Mouse (Mus musculus) limb, embryonic 14.5 days (tissue): Measurements from ENCODE around the gene Ndufa4l2. TPM values are rescaled to one million over a fixed set of nuclear protein-coding genes. Genes with fewer than 3 reads are reported as not detected.

ENCODE experiments used
- ATAC-seq: fragments of 200-750 bp; cut with Nextera tagmentation; 2 replicates; pipeline ENCODE4 v1.8.0; 2017; ENCODE audit warnings: low read depth, moderate number of reproducible peaks, moderate TSS enrichment; ENCODE audit not compliant: low FRiP score
- DNase-seq: peaks from one replicate; pipeline ENCODE4 v3.0.0-alpha.2; 2015; ENCODE audit warnings: low spot score
- H3K27ac ChIP-seq: fragments of 300-500 bp; sonication (generic); replicated peaks from 2 replicates; pipeline ENCODE4 v1.5.1; 2014; ENCODE audit warnings: low read depth, mild to moderate bottlenecking, low read length, moderate library complexity, mixed read lengths
- H3K27me3 ChIP-seq: fragments of 300-500 bp; sonication (generic); 2 replicates; pipeline ENCODE4 v1.6.1; 2014; ENCODE audit warnings: low read length, mixed read lengths; ENCODE audit not compliant: control insufficient read depth, insufficient read depth
- H3K36me3 ChIP-seq: fragments of 300-500 bp; sonication (generic); 2 replicates; pipeline ENCODE4 v1.6.1; 2014; ENCODE audit warnings: mild to moderate bottlenecking, low read length, moderate library complexity, mixed read lengths; ENCODE audit not compliant: control insufficient read depth, insufficient read depth
- H3K4me1 ChIP-seq: fragments of 300-500 bp; sonication (generic); 2 replicates; pipeline ENCODE4 v1.6.1; 2014; ENCODE audit warnings: antibody characterized with exemption, low read length, mixed read lengths; ENCODE audit not compliant: control insufficient read depth, insufficient read depth
- H3K4me2 ChIP-seq: fragments of 300-500 bp; sonication (generic); replicated peaks from 2 replicates; pipeline ENCODE4 v1.6.1; 2014; ENCODE audit warnings: low read depth, mild to moderate bottlenecking, low read length, moderate library complexity; ENCODE audit not compliant: severe bottlenecking
- H3K4me3 ChIP-seq: fragments of 300-500 bp; sonication (generic); replicated peaks from 2 replicates; pipeline ENCODE4 v1.5.1; 2014; ENCODE audit warnings: low read length
- H3K9ac ChIP-seq: fragments of 300-500 bp; sonication (generic); 2 replicates; pipeline ENCODE4 v1.6.1; 2014; ENCODE audit warnings: mild to moderate bottlenecking, low read depth, low read length, moderate library complexity; ENCODE audit not compliant: severe bottlenecking
- H3K9me3 ChIP-seq: fragments of 300-500 bp; sonication (generic); 2 replicates; pipeline ENCODE4 v1.6.1; 2016; ENCODE audit warnings: low read length; ENCODE audit not compliant: control insufficient read depth
- POLR2A ChIP-seq: fragments of 200-500 bp; IDR thresholded peaks from 2 replicates; pipeline ENCODE4 v1.8.0; 2012; ENCODE audit warnings: inconsistent platforms, mild to moderate bottlenecking, moderate library complexity, borderline replicate concordance; ENCODE audit not compliant: insufficient read depth, insufficient read length; ENCODE audit errors: extremely low read depth
- WGBS: fragments of 180-500 bp; shearing (Covaris S2); extraction: QIAGEN DNeasy Blood & Tissue Kit; methylation state at CpG from one replicate; pipeline ENCODE4 v1.1.7; 2014; 5-methylcytosine and 5-hydroxymethylcytosine counted together
- polyA plus RNA-seq, 2 experiments: library from polyadenylated mRNA; depleted of rRNA in 1 of 2; stranded (reverse) in 1 of 2; unstranded in 1 of 2; fragments of >200 nt; fragmentation: Nextera tagmentation in 1 of 2; extraction: Ambion mirVana in 1 of 2; gene quantifications; 2 replicates each; pipeline versions ENCODE4 v1.2.1 to v1.2.3; 2012 to 2014

The Ndufa4l2 gene
- polyA plus RNA-seq, 2 experiments, result 36.9 to 62.9 TPM

DNA sequence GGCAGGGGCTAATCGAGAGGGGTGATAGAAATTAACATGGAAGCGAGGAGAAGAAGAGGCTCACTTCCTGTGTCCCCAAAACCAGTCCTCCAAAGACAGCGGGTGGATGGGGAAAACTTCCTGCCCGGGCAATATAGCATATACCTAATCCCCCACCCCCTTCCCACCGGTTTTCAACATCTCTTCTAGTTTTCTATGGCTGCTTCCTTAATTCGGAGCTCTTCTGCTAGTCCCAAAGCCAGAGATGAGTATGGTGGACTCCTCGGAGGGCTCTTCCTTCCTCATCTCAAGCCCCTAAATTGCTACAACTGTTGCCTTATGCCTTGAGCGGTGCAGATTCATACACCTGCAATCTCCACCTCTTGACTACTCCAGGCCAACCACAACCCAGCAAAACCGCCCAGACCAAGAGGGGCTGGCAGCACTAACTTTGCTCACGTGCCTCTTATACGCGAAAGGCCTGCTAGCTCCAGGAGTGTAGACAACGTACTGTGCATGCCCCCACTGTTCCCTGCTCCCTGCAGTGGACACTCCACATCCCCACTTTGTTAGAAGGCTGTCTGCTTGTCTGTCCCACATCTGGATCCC, 562 bp upstream of the Ndufa4l2 start:
- H3K9me3 ChIP-seq, result no peaks in the 10 kb centered on the region
- no peak for TF ChIP-seq POLR2A
- peak overlapping the region; percentile 46; the same call in 1 of the 2 replicates for H3K4me3 ChIP-seq
- peaks cover 65% of the 10 kb centered on the region for H3K27me3 ChIP-seq
- WGBS, result 13% methylated on average over 13 of the region's 13 CpGs
- no peak overlapping the region for H3K27ac ChIP-seq
- peak overlapping the region; percentile 7; the same call in 1 of the 2 replicates for H3K4me2 ChIP-seq
- DNase-seq (no peak), ATAC-seq (no peak)
- H3K4me1 ChIP-seq, result peaks cover 46% of the 10 kb centered on the region
- peaks cover 18% of the 10 kb centered on the region for H3K36me3 ChIP-seq
- H3K9ac ChIP-seq, result no peak overlapping the region

DNA sequence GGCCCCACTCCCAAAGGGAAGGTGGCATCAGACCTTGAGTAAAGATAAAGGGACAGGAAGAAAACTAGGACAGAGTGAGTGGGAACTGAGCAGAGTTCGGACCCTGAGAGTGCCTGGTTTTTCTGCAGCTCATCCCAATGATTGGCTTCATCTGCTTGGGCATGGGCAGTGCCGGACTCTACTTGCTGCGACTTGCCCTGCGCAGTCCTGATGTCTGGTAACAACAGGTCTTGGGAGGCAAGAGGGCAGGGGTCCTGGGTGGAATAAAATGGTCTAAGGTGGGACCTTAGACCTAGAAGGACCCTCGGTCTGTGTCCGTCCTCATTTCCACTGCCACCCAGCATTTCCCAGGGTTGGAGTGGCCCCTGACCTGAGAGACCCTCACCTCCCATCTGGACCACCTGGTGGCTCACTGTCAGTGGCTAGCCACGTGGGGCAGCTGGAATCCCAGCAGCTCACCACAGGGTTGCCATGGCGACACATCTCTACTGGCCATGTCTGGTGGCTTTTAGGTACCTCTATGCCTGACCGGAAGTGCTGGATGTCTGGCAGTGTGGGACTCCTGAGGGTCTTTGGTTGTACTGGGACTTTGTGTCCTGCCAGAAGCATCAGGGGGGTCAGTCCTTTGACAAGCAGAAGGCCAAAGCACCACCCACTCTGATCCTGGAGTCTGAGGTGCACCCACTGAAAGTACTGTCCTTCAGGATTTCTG, 660 bp downstream of the Ndufa4l2 start:
- DNase-seq (no peak), ATAC-seq (no peak)
- no peaks in the 10 kb centered on the region for H3K9me3 ChIP-seq
- H3K36me3 ChIP-seq, result peaks cover 26% of the 10 kb centered on the region
- 0 out of 2 replicates have a peak overlapping the region, but pooled peaks have one; percentile 8 for H3K4me3 ChIP-seq
- H3K4me2 ChIP-seq, result peak overlapping the region; percentile 9; the same call in 1 of the 2 replicates
- H3K9ac ChIP-seq, result no peak overlapping the region
- no peak overlapping the region for H3K27ac ChIP-seq
- peaks cover 36% of the 10 kb centered on the region for H3K4me1 ChIP-seq
- H3K27me3 ChIP-seq, result peaks cover 53% of the 10 kb centered on the region
- 26% methylated on average over 9 of the region's 9 CpGs for WGBS
- no peak for TF ChIP-seq POLR2A

DNA sequence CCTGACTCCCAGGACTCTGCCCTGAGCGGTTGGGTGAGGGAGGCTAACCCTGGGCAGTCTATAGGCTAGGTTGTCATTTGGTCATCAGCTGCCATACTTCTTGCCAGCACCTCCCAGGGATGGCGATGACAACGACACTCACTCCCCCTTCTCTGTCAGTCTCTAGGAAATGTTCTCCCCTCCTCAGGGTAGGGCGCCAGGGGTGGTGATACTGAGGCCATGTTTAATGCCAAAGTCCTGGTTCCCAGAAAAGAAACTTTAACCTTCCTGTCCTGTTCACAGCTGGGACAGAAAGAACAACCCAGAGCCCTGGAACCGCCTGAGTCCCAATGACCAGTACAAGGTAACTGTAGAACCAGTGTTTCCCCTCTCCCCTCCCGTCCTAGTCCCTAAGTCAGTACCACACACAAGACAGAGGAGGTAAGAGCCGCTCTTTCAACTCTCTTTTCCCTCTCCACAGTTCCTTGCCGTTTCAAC, 1.3 kb downstream of the Ndufa4l2 start:
- peaks cover 26% of the 10 kb centered on the region for H3K36me3 ChIP-seq
- peak overlapping the region; percentile 46; the same call in 1 of the 2 replicates for H3K9ac ChIP-seq
- H3K4me2 ChIP-seq, result peak overlapping the region; percentile 41; the same call in 1 of the 2 replicates
- H3K27me3 ChIP-seq, result peaks cover 48% of the 10 kb centered on the region
- H3K27ac ChIP-seq, result no peak overlapping the region
- no peak for TF ChIP-seq POLR2A
- no peak for DNase-seq
- peaks cover 36% of the 10 kb centered on the region for H3K4me1 ChIP-seq
- 25% methylated on average over 8 of the region's 8 CpGs for WGBS
- H3K9me3 ChIP-seq, result no peaks in the 10 kb centered on the region
- no peak overlapping the region for H3K4me3 ChIP-seq
- no peak for ATAC-seq

DNA sequence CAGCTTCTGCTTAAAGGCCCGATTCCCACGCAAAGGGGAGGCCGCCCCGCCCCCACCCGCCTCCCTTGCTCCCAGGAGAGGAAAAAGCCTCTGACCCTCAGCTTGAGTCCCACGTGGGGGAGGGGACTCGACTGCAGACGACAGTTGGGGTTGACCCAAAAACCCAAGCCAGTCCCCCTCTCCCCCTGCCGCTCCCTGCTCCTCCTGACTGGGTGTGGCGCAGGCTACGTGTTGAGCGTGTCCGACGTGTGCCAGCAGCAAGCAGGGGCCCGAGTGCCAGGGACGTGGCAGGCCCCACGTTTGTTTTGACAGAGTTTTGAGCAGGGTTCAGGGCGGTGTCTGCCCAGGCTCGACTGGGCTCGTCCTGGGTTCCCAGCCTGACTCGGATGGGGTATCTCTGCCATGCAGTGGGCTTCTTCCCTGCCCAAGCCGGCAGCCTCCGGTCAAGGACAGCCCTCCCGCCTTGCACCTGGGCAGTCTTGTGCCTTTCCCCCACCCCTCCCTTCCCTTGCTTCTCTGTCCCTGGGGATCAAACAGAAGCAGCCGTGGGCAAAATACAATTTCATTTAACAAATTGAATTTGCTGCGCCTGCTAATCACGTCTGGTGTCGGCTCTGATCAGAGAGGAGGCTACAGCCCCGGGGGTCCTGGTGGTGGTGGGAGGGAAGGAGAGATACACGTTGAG, 2.0 kb downstream of the Ndufa4l2 start:
- H3K4me1 ChIP-seq, result peaks cover 41% of the 10 kb centered on the region
- peaks cover 41% of the 10 kb centered on the region for H3K27me3 ChIP-seq
- peak overlapping the region; percentile 46 for H3K9ac ChIP-seq
- peaks cover 26% of the 10 kb centered on the region for H3K36me3 ChIP-seq
- peak; percentile 58 for DNase-seq
- H3K4me2 ChIP-seq, result peak overlapping the region; percentile 41
- no peak overlapping the region for H3K27ac ChIP-seq
- TF ChIP-seq POLR2A, result no peak
- H3K9me3 ChIP-seq, result no peaks in the 10 kb centered on the region
- ATAC-seq, result peak; percentile 23; the same call in 1 of the 2 replicates
- 12% methylated on average over 30 of the region's 30 CpGs for WGBS
- H3K4me3 ChIP-seq, result 0 out of 2 replicates have a peak overlapping the region, but pooled peaks have one; percentile 7

DNA sequence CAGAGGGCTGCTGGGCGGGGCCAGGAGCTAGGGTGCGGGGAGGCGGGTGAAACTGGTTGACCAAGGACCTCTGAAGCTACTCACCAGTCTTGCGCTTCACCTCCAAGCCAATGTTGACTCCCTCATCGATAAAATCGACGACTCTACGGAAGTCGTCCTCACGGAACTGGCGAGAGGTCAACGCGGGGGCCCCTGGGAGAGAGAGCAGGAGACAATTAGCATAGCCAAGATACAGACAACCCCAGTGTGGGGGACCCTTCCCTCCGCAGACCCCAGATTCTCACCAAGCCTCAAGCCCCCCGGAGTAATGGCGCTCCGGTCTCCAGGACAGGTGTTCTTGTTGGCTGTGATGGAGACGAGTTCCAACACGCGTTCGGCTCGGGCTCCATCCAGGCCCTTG, 3.2 kb downstream of the Ndufa4l2 start:
- 95% methylated on average over 22 of the region's 22 CpGs for whole genome bisulfite sequencing
- no peak overlapping the region for H3K4me3 ChIP-seq
- H3K9ac ChIP-seq, result no peak overlapping the region
- no peak overlapping the region for H3K4me2 ChIP-seq
- peaks cover 30% of the 10 kb centered on the region for H3K4me1 ChIP-seq
- ATAC-seq (no peak), DNase-seq (no peak)
- no peak overlapping the region for H3K27ac ChIP-seq
- H3K27me3 ChIP-seq, result peaks cover 31% of the 10 kb centered on the region
- H3K9me3 ChIP-seq, result no peaks in the 10 kb centered on the region
- H3K36me3 ChIP-seq, result peaks cover 26% of the 10 kb centered on the region
- TF ChIP-seq POLR2A, result no peak
